Mouse (Mus musculus) olfactory bulb, adult 2 months (tissue): ENCODE results near the gene Angptl3.

Source experiments
- CTCF ChIP-seq: fragments of 200-500 bp; IDR thresholded peaks from 2 replicates; pipeline ENCODE4 v1.5.1; 2012; ENCODE audit warnings: low read depth, mild to moderate bottlenecking, low read length, moderate library complexity; ENCODE audit not compliant: insufficient read depth
- POLR2A ChIP-seq: fragments of 200-500 bp; IDR thresholded peaks from 2 replicates; pipeline ENCODE4 v1.6.1; 2012; ENCODE audit warnings: mild to moderate bottlenecking, low read depth, low read length, moderate library complexity; ENCODE audit not compliant: insufficient read depth

- TF ChIP-seq POLR2A = no peak
- TF ChIP-seq CTCF = no peak
Observed at GRCm38 (mm10) chr4:99064524-99064923, 33.8 kb downstream of the Angptl3 start.
